Mouse (Mus musculus) C2C12 (cell line): ENCODE measurements around the gene Rxfp1. TPM values are rescaled to one million over a fixed set of nuclear protein-coding genes. Genes with fewer than 3 reads are reported as not detected.

ENCODE experiments used
- H3K27me3 ChIP-seq: one replicate; pipeline ENCODE4 v1.6.1; 2011; ENCODE audit not compliant: control insufficient read depth, insufficient read depth, insufficient read length
- H3K36me3 ChIP-seq: one replicate; pipeline ENCODE4 v1.6.1; 2011; ENCODE audit not compliant: control insufficient read depth, insufficient read depth
- H3K4me3 ChIP-seq: one replicate; pipeline ENCODE4 v1.5.1; 2011; ENCODE audit warnings: mild to moderate bottlenecking, control low read depth; ENCODE audit not compliant: poor library complexity, insufficient read depth, severe bottlenecking
- H3K79me2 ChIP-seq: one replicate; pipeline ENCODE4 v1.6.1; 2011; ENCODE audit not compliant: control insufficient read depth, insufficient read depth
- H3K79me3 ChIP-seq: one replicate; pipeline ENCODE4 v1.6.1; 2011; ENCODE audit warnings: low read depth, control low read depth
- H3ac ChIP-seq: one replicate; pipeline ENCODE3; 2011; ENCODE audit warnings: low read depth; ENCODE audit not compliant: control insufficient read depth, insufficient read length
- CEBPB ChIP-seq: IDR thresholded peaks from one replicate; pipeline ENCODE4 v1.6.1; 2011; ENCODE audit warnings: low read depth, mild to moderate bottlenecking, control low read depth, moderate library complexity
- CTCF ChIP-seq: IDR thresholded peaks from one replicate; pipeline ENCODE4 v1.5.1; 2011; ENCODE audit not compliant: control insufficient read depth, insufficient read depth, insufficient read length
- FOSL1 ChIP-seq: IDR thresholded peaks from one replicate; pipeline ENCODE4 v1.8.0; 2011; ENCODE audit warnings: mild to moderate bottlenecking, low read length; ENCODE audit not compliant: poor library complexity, insufficient read depth, severe bottlenecking
- MAX ChIP-seq: IDR thresholded peaks from one replicate; pipeline ENCODE4 v1.6.1; 2011; ENCODE audit warnings: mild to moderate bottlenecking, control low read depth
- MYOD1 ChIP-seq: IDR thresholded peaks from one replicate; pipeline ENCODE4 v1.6.1; 2011; ENCODE audit warnings: low read depth; ENCODE audit not compliant: control insufficient read depth, insufficient read length
- MYOG ChIP-seq: IDR thresholded peaks from one replicate; pipeline ENCODE4 v1.6.1; 2011; ENCODE audit not compliant: control insufficient read depth, insufficient read length; ENCODE audit errors: extremely low read depth
- USF1 ChIP-seq: IDR thresholded peaks from one replicate; pipeline ENCODE4 v1.6.1; 2011; ENCODE audit warnings: low read depth, mild to moderate bottlenecking, control low read depth, moderate library complexity
- polyA plus RNA-seq: library from polyadenylated mRNA; unstranded; fragments of >200 nt; fragmentation: generic; extraction: Trizol; gene quantifications from one replicate; pipeline ENCODE4 v1.2.1, GENCODE M21; 2012; ENCODE audit warnings: missing spikeins

Gene Rxfp1
- polyA plus RNA-seq, 1 experiment, result not detected

- H3K4me3 ChIP-seq, result no peak overlapping the region
- H3K36me3 ChIP-seq, result no peaks in the 10 kb centered on the region
- no peaks in the 10 kb centered on the region for H3K79me3 ChIP-seq
- no peaks in the 10 kb centered on the region for H3K79me2 ChIP-seq
- no peak overlapping the region for H3ac ChIP-seq
- TF ChIP-seq FOSL1, result no peak
- no peak for TF ChIP-seq CTCF
- TF ChIP-seq MYOD1, result no peak
- TF ChIP-seq MAX, result no peak
- no peak for TF ChIP-seq MYOG
- TF ChIP-seq USF1, result no peak
- no peak for TF ChIP-seq CEBPB
- no peaks in the 10 kb centered on the region for H3K27me3 ChIP-seq
Observed at GRCm38 (mm10) chr3:79682351-79683132, 55.1 kb downstream of the Rxfp1 start.

- H3K4me3 ChIP-seq, result no peak overlapping the region
- no peaks in the 10 kb centered on the region for H3K79me3 ChIP-seq
- H3K36me3 ChIP-seq, result no peaks in the 10 kb centered on the region
- no peaks in the 10 kb centered on the region for H3K79me2 ChIP-seq
- no peak overlapping the region for H3ac ChIP-seq
- TF ChIP-seq FOSL1 (no peak), CEBPB (no peak), MYOD1 (no peak), MYOG (no peak), MAX (no peak), USF1 (no peak), CTCF (no peak)
- no peaks in the 10 kb centered on the region for H3K27me3 ChIP-seq
Observed at GRCm38 (mm10) chr3:79676411-79676810, 61.3 kb downstream of the Rxfp1 start.

- TF ChIP-seq FOSL1 (no peak), CEBPB (no peak), USF1 (no peak), CTCF (no peak), MYOG (no peak), MYOD1 (no peak)
- H3K4me3 ChIP-seq, result no peak overlapping the region
- H3K27me3 ChIP-seq, result no peaks in the 10 kb centered on the region
- no peaks in the 10 kb centered on the region for H3K79me2 ChIP-seq
- H3ac ChIP-seq, result no peak overlapping the region
- H3K79me3 ChIP-seq, result no peaks in the 10 kb centered on the region
- H3K36me3 ChIP-seq, result no peaks in the 10 kb centered on the region
Observed at GRCm38 (mm10) chr3:79674641-79675040, 63.0 kb downstream of the Rxfp1 start.

GRCm38 (mm10) chr3:79673082-79673481, 64.6 kb downstream of the Rxfp1 start:
- Histone ChIP-seq H3K79me3 (no peaks in the 10 kb centered on the region), H3K4me3 (no peak overlapping the region), H3K36me3 (no peaks in the 10 kb centered on the region), H3K79me2 (no peaks in the 10 kb centered on the region), H3ac (no peak overlapping the region), H3K27me3 (no peaks in the 10 kb centered on the region)
- TF ChIP-seq CEBPB, result no peak
- no peak for TF ChIP-seq FOSL1
- TF ChIP-seq CTCF, result no peak
- TF ChIP-seq MYOG, result no peak
- TF ChIP-seq USF1, result no peak
- TF ChIP-seq MAX, result no peak
- no peak for TF ChIP-seq MYOD1

GRCm38 (mm10) chr3:79672188-79672587, 65.5 kb downstream of the Rxfp1 start:
- Histone ChIP-seq H3K36me3 (no peaks in the 10 kb centered on the region), H3K79me3 (no peaks in the 10 kb centered on the region), H3K4me3 (no peak overlapping the region), H3K27me3 (no peaks in the 10 kb centered on the region), H3K79me2 (no peaks in the 10 kb centered on the region), H3ac (no peak overlapping the region)
- TF ChIP-seq CTCF (no peak), FOSL1 (no peak), MYOD1 (no peak), CEBPB (no peak), MAX (no peak), MYOG (no peak), USF1 (no peak)

- Histone ChIP-seq H3K79me3 (no peaks in the 10 kb centered on the region), H3K27me3 (no peaks in the 10 kb centered on the region), H3ac (no peak overlapping the region), H3K79me2 (no peaks in the 10 kb centered on the region), H3K4me3 (no peak overlapping the region), H3K36me3 (no peaks in the 10 kb centered on the region)
- TF ChIP-seq MYOG, result no peak
- TF ChIP-seq MYOD1, result no peak
- no peak for TF ChIP-seq FOSL1
- TF ChIP-seq CTCF, result no peak
- no peak for TF ChIP-seq CEBPB
- TF ChIP-seq USF1, result no peak
- no peak for TF ChIP-seq MAX
Observed at GRCm38 (mm10) chr3:79670556-79670955, 67.1 kb downstream of the Rxfp1 start.
